Mouse (Mus musculus) cerebellum, adult 9-10 months (tissue): ENCODE data around the gene Fign.

Experiments used
- DNase-seq: peaks from one replicate; pipeline ENCODE4 v3.0.0; 2022

Fign gene

GRCm38 (mm10) chr2:64097937-64098617, at the start of gene Fign:
Gene Fign (minus strand): TSS chr2:64098038.
- DNase-seq = peak; percentile 20

- no peak for DNase-seq
Observed at GRCm38 (mm10) chr2:64133597-64133996, 35.8 kb upstream of the Fign start.

GRCm38 (mm10) chr2:64120495-64120894, 22.7 kb upstream of the Fign start:
- DNase-seq = no peak

- DNase-seq = no peak
Observed at GRCm38 (mm10) chr2:64116613-64117012, 18.8 kb upstream of the Fign start.

- no peak for DNase-seq
Observed at GRCm38 (mm10) chr2:64111133-64111532, 13.3 kb upstream of the Fign start.

GRCm38 (mm10) chr2:64109860-64110259, 12.0 kb upstream of the Fign start:
- DNase-seq = no peak

- no peak for DNase-seq
Observed at GRCm38 (mm10) chr2:64108040-64108439, 10.2 kb upstream of the Fign start.

- no peak for DNase-seq
Observed at GRCm38 (mm10) chr2:64098618-64099320, 931 bp upstream of the Fign start.

- DNase-seq = no peak
Observed at GRCm38 (mm10) chr2:64096721-64097411, 972 bp downstream of the Fign start.

GRCm38 (mm10) chr2:64096176-64096575, 1.7 kb downstream of the Fign start:
- no peak for DNase-seq

GRCm38 (mm10) chr2:64095561-64095960, 2.3 kb downstream of the Fign start:
- no peak for DNase-seq

- no peak for DNase-seq
Observed at GRCm38 (mm10) chr2:64093087-64093486, 4.8 kb downstream of the Fign start.

- DNase-seq = no peak
Observed at GRCm38 (mm10) chr2:64083853-64084427, 13.9 kb downstream of the Fign start.

GRCm38 (mm10) chr2:64079765-64080164, 18.1 kb downstream of the Fign start:
- no peak for DNase-seq

GRCm38 (mm10) chr2:64078551-64078950, 19.3 kb downstream of the Fign start:
- no peak for DNase-seq

GRCm38 (mm10) chr2:64077846-64078245, 20.0 kb downstream of the Fign start:
- DNase-seq = no peak

GRCm38 (mm10) chr2:64075873-64076272, 22.0 kb downstream of the Fign start:
- no peak for DNase-seq

GRCm38 (mm10) chr2:64074602-64075389, 23.0 kb downstream of the Fign start:
- DNase-seq = no peak

- no peak for DNase-seq
Observed at GRCm38 (mm10) chr2:64072158-64072557, 25.7 kb downstream of the Fign start.

GRCm38 (mm10) chr2:64069950-64070695, 27.7 kb downstream of the Fign start:
- no peak for DNase-seq

- no peak for DNase-seq
Observed at GRCm38 (mm10) chr2:64065511-64065910, 32.3 kb downstream of the Fign start.

GRCm38 (mm10) chr2:64059477-64059876, 38.4 kb downstream of the Fign start:
- no peak for DNase-seq
